Mouse (Mus musculus): ENCODE results near the gene Zfp410. TPM values are rescaled to one million over a fixed set of nuclear protein-coding genes. Genes with fewer than 3 reads are reported as not detected.

Gene Zfp410
- polyA plus RNA-seq, 2 experiments: 23.6 to 35.1 TPM

- DNase-seq (ENCODE audit: low read depth in 3 of 3, low spot score in 3 of 3) (no peak), ATAC-seq (ENCODE audit: insufficient read depth) (peak; percentile 30)
- Histone ChIP-seq H3K36me3 (replicated peaks; ENCODE audit: control insufficient read depth, insufficient read depth, low read depth) (peaks cover 3% of the 10 kb centered on the region; the same call in 1 of the 2 replicates), H3K4me1 (replicated peaks; ENCODE audit: control insufficient read depth in 2 of 2, insufficient read depth in 2 of 2, low read length in 1 of 2) (peaks cover 15% of the 10 kb centered on the region in 2 experiments), H3K9me3 (ENCODE audit: control insufficient read depth, low read length) (no peaks in the 10 kb centered on the region), H3K9ac (replicated peaks) (peak overlapping the region; percentile 93), H3K4me2 (ENCODE audit: low read depth) (peak overlapping the region; percentile 92), H3K27me3 (ENCODE audit: control insufficient read depth, insufficient read depth, low read length) (no peaks in the 10 kb centered on the region), H3K27ac (peak overlapping the region; percentile 87), H3K4me3 (ENCODE audit: insufficient read depth in 1 of 2, low read depth in 2 of 2, low read length in 2 of 2) (peak overlapping the region; percentile 90)
- WGBS (ENCODE audit: insufficient replicate concordance): 12% methylated on average over 8 of the region's 8 CpGs
- TF ChIP-seq EP300 (IDR thresholded peaks at IDR 0.05; ENCODE audit: low read depth) (no peak), CTCF (IDR thresholded peaks at IDR 0.05; ENCODE audit: low read depth) (no peak)
Observed at GRCm38 (mm10) chr12:84285593-84285968, 31.1 kb upstream of the Zfp410 start.

GRCm38 (mm10) chr12:84288461-84288860 lies 28.2 kb upstream of the Zfp410 start:
- no peak overlapping the region for H3K27ac ChIP-seq
- no peaks in the 10 kb centered on the region for H3K27me3 ChIP-seq (ENCODE audit: control insufficient read depth, insufficient read depth, low read length)
- TF ChIP-seq CTCF (IDR thresholded peaks at IDR 0.05; ENCODE audit: low read depth): peak; percentile 92
- TF ChIP-seq EP300 (IDR thresholded peaks at IDR 0.05; ENCODE audit: low read depth): no peak
- no peak overlapping the region for H3K9ac ChIP-seq (replicated peaks)
- peaks cover 15% of the 10 kb centered on the region in 2 experiments for H3K4me1 ChIP-seq (replicated peaks; ENCODE audit: control insufficient read depth in 2 of 2, insufficient read depth in 2 of 2, low read length in 1 of 2)
- no peak for ATAC-seq (ENCODE audit: insufficient read depth)
- whole genome bisulfite sequencing (ENCODE audit: insufficient replicate concordance): 63% methylated on average over 3 of the region's 3 CpGs
- DNase-seq (ENCODE audit: low read depth in 3 of 3, low spot score in 3 of 3): peak; percentile 36 to 42 (median 38)
- H3K4me2 ChIP-seq (ENCODE audit: low read depth): no peak overlapping the region
- H3K4me3 ChIP-seq (ENCODE audit: insufficient read depth in 1 of 2, low read depth in 2 of 2, low read length in 2 of 2): no peak overlapping the region
- H3K9me3 ChIP-seq (ENCODE audit: control insufficient read depth, low read length): no peaks in the 10 kb centered on the region
- peaks cover 9% of the 10 kb centered on the region; the same call in 1 of the 2 replicates for H3K36me3 ChIP-seq (replicated peaks; ENCODE audit: control insufficient read depth, insufficient read depth, low read depth)

GRCm38 (mm10) chr12:84297851-84298250 lies 18.8 kb upstream of the Zfp410 start:
- no peak for DNase-seq (ENCODE audit: low read depth in 3 of 3, low spot score in 3 of 3)
- H3K9ac ChIP-seq (replicated peaks): no peak overlapping the region
- peaks cover 5 to 7% of the 10 kb centered on the region in 2 experiments; a peak in 3 of 4 replicates for H3K4me1 ChIP-seq (replicated peaks; ENCODE audit: control insufficient read depth in 2 of 2, insufficient read depth in 2 of 2, low read length in 1 of 2)
- H3K9me3 ChIP-seq (ENCODE audit: control insufficient read depth, low read length): no peaks in the 10 kb centered on the region
- ATAC-seq (ENCODE audit: insufficient read depth): no peak
- no peak overlapping the region for H3K4me3 ChIP-seq (ENCODE audit: insufficient read depth in 1 of 2, low read depth in 2 of 2, low read length in 2 of 2)
- H3K4me2 ChIP-seq (ENCODE audit: low read depth): no peak overlapping the region
- H3K27me3 ChIP-seq (ENCODE audit: control insufficient read depth, insufficient read depth, low read length): no peaks in the 10 kb centered on the region
- no peak overlapping the region for H3K27ac ChIP-seq
- TF ChIP-seq CTCF (IDR thresholded peaks at IDR 0.05; ENCODE audit: low read depth) (no peak), EP300 (IDR thresholded peaks at IDR 0.05; ENCODE audit: low read depth) (no peak)
- peaks cover 27% of the 10 kb centered on the region for H3K36me3 ChIP-seq (replicated peaks; ENCODE audit: control insufficient read depth, insufficient read depth, low read depth)
- WGBS (ENCODE audit: insufficient replicate concordance): 85% methylated on average over 6 of the region's 6 CpGs

GRCm38 (mm10) chr12:84299265-84299664 lies 17.4 kb upstream of the Zfp410 start:
- Histone ChIP-seq H3K27ac (no peak overlapping the region), H3K4me3 (ENCODE audit: insufficient read depth in 1 of 2, low read depth in 2 of 2, low read length in 2 of 2) (no peak overlapping the region), H3K36me3 (replicated peaks; ENCODE audit: control insufficient read depth, insufficient read depth, low read depth) (peaks cover 22% of the 10 kb centered on the region), H3K9me3 (ENCODE audit: control insufficient read depth, low read length) (no peaks in the 10 kb centered on the region), H3K27me3 (ENCODE audit: control insufficient read depth, insufficient read depth, low read length) (no peaks in the 10 kb centered on the region), H3K4me2 (ENCODE audit: low read depth) (no peak overlapping the region), H3K4me1 (replicated peaks; ENCODE audit: control insufficient read depth in 2 of 2, insufficient read depth in 2 of 2, low read length in 1 of 2) (peaks cover 5 to 7% of the 10 kb centered on the region in 2 experiments; a peak in 3 of 4 replicates), H3K9ac (replicated peaks) (no peak overlapping the region)
- ATAC-seq (ENCODE audit: insufficient read depth): peak; percentile 75
- DNase-seq (ENCODE audit: low read depth in 3 of 3, low spot score in 3 of 3): peak; percentile 45 to 64 (median 45)
- WGBS (ENCODE audit: insufficient replicate concordance): 79% methylated on average over 2 of the region's 2 CpGs
- TF ChIP-seq EP300 (IDR thresholded peaks at IDR 0.05; ENCODE audit: low read depth) (peak; percentile 50; the same call in 1 of the 2 replicates), CTCF (IDR thresholded peaks at IDR 0.05; ENCODE audit: low read depth) (no peak)

- Histone ChIP-seq H3K4me3 (ENCODE audit: insufficient read depth in 1 of 2, low read depth in 2 of 2, low read length in 2 of 2) (no peak overlapping the region), H3K9me3 (ENCODE audit: control insufficient read depth, low read length) (no peaks in the 10 kb centered on the region), H3K27me3 (ENCODE audit: control insufficient read depth, insufficient read depth, low read length) (no peaks in the 10 kb centered on the region), H3K4me2 (ENCODE audit: low read depth) (no peak overlapping the region), H3K4me1 (replicated peaks; ENCODE audit: control insufficient read depth in 2 of 2, insufficient read depth in 2 of 2, low read length in 1 of 2) (peaks cover 2 to 6% of the 10 kb centered on the region in 2 experiments; a peak in 3 of 4 replicates), H3K9ac (replicated peaks) (no peak overlapping the region), H3K36me3 (replicated peaks; ENCODE audit: control insufficient read depth, insufficient read depth, low read depth) (peaks cover 29% of the 10 kb centered on the region), H3K27ac (no peak overlapping the region)
- ATAC-seq (ENCODE audit: insufficient read depth): no peak
- TF ChIP-seq EP300 (IDR thresholded peaks at IDR 0.05; ENCODE audit: low read depth) (no peak), CTCF (IDR thresholded peaks at IDR 0.05; ENCODE audit: low read depth) (no peak)
- no peak for DNase-seq (ENCODE audit: low read depth in 3 of 3, low spot score in 3 of 3)
- 76% methylated on average over 5 of the region's 5 CpGs for WGBS (ENCODE audit: insufficient replicate concordance)
Observed at GRCm38 (mm10) chr12:84304101-84304500, 12.6 kb upstream of the Zfp410 start.
